Mouse (Mus musculus) granulocyte monocyte progenitor cell, adult 5-6 weeks (primary cell): ENCODE data around the gene Tbx1. TPM values are rescaled to one million over a fixed set of nuclear protein-coding genes. Genes with fewer than 3 reads are reported as not detected.

Experiments used
- ATAC-seq: replicated peaks from 2 replicates; pipeline ENCODE4 v1.8.0; 2016; ENCODE audit warnings: mild to moderate bottlenecking, moderate TSS enrichment, inconsistent platforms; ENCODE audit not compliant: poor library complexity, severe bottlenecking
- total RNA-seq, 2 experiments: library from RNA; stranded (forward) in 1 of 2; stranded (reverse) in 1 of 2; fragments of 200-712, 200-1000 nt in 1 of 2; fragments of >200 nt in 1 of 2; fragmentation: Nextera tagmentation in 1 of 2; gene quantifications; 2 replicates each; pipeline ENCODE4 v1.2.3; 2014 to 2017

Gene Tbx1
- total RNA-seq, 2 experiments from 2014 or later: not detected

- no peak for ATAC-seq
These were observed 32.7 kb upstream of the Tbx1 start for GRCm38 (mm10) chr16:18622916-18623750.

GRCm38 (mm10) chr16:18622019-18622418 lies 31.5 kb upstream of the Tbx1 start, which contains the start of gene Gp1bb:
TSS of gene Gp1bb (minus strand) at chr16:18622403.
- ATAC-seq: no peak

GRCm38 (mm10) chr16:18621362-18622001 lies 31.0 kb upstream of the Tbx1 start:
- no peak for ATAC-seq

- ATAC-seq: no peak
These were observed 30.3 kb upstream of the Tbx1 start for GRCm38 (mm10) chr16:18620601-18621361.

- no peak for ATAC-seq
These were observed 29.7 kb upstream of the Tbx1 start for GRCm38 (mm10) chr16:18620201-18620600.

- no peak for ATAC-seq
These were observed 28.6 kb upstream of the Tbx1 start for GRCm38 (mm10) chr16:18619110-18619509.

GRCm38 (mm10) chr16:18618297-18618696 lies 27.8 kb upstream of the Tbx1 start:
- no peak for ATAC-seq

- ATAC-seq: peak; percentile 79
These were observed 27.0 kb upstream of the Tbx1 start for GRCm38 (mm10) chr16:18617370-18618065.

- ATAC-seq: no peak
These were observed 22.8 kb upstream of the Tbx1 start for GRCm38 (mm10) chr16:18613301-18613700.

- no peak for ATAC-seq
These were observed 21.3 kb upstream of the Tbx1 start for GRCm38 (mm10) chr16:18611752-18612151.

GRCm38 (mm10) chr16:18609099-18609498 lies 18.6 kb upstream of the Tbx1 start:
- ATAC-seq: no peak

GRCm38 (mm10) chr16:18608226-18608625 lies 17.8 kb upstream of the Tbx1 start:
- ATAC-seq: no peak

- ATAC-seq: no peak
These were observed 15.2 kb upstream of the Tbx1 start for GRCm38 (mm10) chr16:18605705-18606104.

- no peak for ATAC-seq
These were observed 13.8 kb upstream of the Tbx1 start for GRCm38 (mm10) chr16:18604267-18604701.

GRCm38 (mm10) chr16:18601447-18601846 lies 11.0 kb upstream of the Tbx1 start:
- no peak for ATAC-seq

GRCm38 (mm10) chr16:18598006-18598405 lies 7.5 kb upstream of the Tbx1 start:
- no peak for ATAC-seq

GRCm38 (mm10) chr16:18596255-18596654 lies 5.8 kb upstream of the Tbx1 start:
- ATAC-seq: no peak

- no peak for ATAC-seq
These were observed 3.5 kb upstream of the Tbx1 start for GRCm38 (mm10) chr16:18593930-18594329.

- peak; percentile 40 for ATAC-seq
These were observed 862 bp upstream of the Tbx1 start for GRCm38 (mm10) chr16:18591047-18592018.
